Mouse (Mus musculus) midbrain, embryonic 15.5 days (tissue): ENCODE results near the gene Slc7a3. TPM values are rescaled to one million over a fixed set of nuclear protein-coding genes. Genes with fewer than 3 reads are reported as not detected.

Experiments
- polyA plus RNA-seq: library from polyadenylated mRNA; unstranded; fragments of >200 nt; fragmentation: Nextera tagmentation; extraction: Ambion mirVana; gene quantifications from 2 replicates; pipeline ENCODE4 v1.2.1, GENCODE M21; 2015

Slc7a3 gene
- polyA plus RNA-seq, 1 experiment from 2014 or later, result 6.5 TPM

Other genes with a start within 250 kb of the Slc7a3 start
- 0.09 TPM in 1 of 2 replicates, not detected in the other for gene Tex11, start 26.4 kb downstream of the Slc7a3 start, polyA plus RNA-seq
- gene Snx12, start 136.5 kb upstream of the Slc7a3 start, polyA plus RNA-seq, result 45.1 and 46.4 TPM in 2 replicates
- 0.97 TPM in 2 replicates for gene Foxo4, start 168.5 kb upstream of the Slc7a3 start, polyA plus RNA-seq
- gene Gm614, start 178.0 kb upstream of the Slc7a3 start, polyA plus RNA-seq, result not detected in 2 replicates
- gene Il2rg, start 182.2 kb upstream of the Slc7a3 start, polyA plus RNA-seq, result 6.7 and 7.2 TPM in 2 replicates
- not detected in 2 replicates for gene Gm20489, start 183.0 kb upstream of the Slc7a3 start, polyA plus RNA-seq
- gene Med12, start 188.0 kb upstream of the Slc7a3 start, polyA plus RNA-seq, result 26.6 and 29.1 TPM in 2 replicates
- gene Nlgn3, start 213.1 kb upstream of the Slc7a3 start, polyA plus RNA-seq, result 89.5 and 90.3 TPM in 2 replicates